Mouse (Mus musculus): ENCODE data around the gene Mybpc2. TPM values are rescaled to one million over a fixed set of nuclear protein-coding genes. Genes with fewer than 3 reads are reported as not detected.

Mybpc2 gene
- polyA plus RNA-seq, 1 experiment: 0.04 TPM

DNA sequence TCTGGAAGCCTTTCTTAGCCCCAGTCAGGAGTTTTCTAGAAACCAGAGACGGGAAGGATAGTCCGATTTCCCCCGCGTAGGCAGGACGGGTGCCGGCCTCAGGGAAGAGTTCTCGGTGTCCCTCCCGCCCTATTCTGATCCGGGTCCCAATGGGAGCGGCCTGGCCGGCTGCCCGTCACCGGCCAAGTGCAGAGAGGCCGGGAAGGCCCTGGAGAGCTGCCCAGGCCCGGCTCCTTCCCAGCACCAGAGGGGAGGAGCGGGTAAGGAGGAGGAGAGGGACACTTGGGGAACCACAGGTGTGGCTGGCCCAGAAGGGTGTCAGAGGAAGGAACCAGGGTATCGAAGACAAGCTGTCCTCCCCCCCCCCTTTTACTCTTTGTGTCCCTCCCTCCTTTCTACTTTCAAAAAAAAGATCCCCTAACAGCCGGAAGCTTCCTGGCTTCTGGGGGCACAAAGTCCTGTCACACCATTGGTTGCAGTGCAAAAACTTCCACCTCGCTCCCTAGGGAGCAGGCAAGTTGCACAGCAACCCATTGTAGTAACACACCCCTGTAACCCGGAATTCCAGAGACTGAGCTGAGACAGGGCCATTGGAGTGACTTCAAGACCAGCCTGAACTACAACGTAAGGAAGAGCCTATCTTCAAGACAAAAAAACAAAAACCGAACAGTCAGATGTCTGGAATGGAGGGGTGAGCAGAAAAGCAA is 823 bp upstream of the Mybpc2 start:
- no peak overlapping the region for H3K27ac ChIP-seq (ENCODE audit: control insufficient read depth, insufficient read depth, low read depth, low read length)
- H3K36me3 ChIP-seq (ENCODE audit: control insufficient read depth, insufficient read depth, low read length): no peaks in the 10 kb centered on the region
- H3K4me3 ChIP-seq (ENCODE audit: control insufficient read depth, low read depth, low read length): no peak overlapping the region
- peaks cover 20% of the 10 kb centered on the region for H3K4me1 ChIP-seq (ENCODE audit: control insufficient read depth, insufficient read depth, low read length)
- H3K27me3 ChIP-seq (ENCODE audit: control insufficient read depth, insufficient read depth, low read length): no peaks in the 10 kb centered on the region
- TF ChIP-seq POLR2A (IDR thresholded peaks at IDR 0.05; ENCODE audit: control insufficient read depth, low read depth, low read length): no peak
- no peak for TF ChIP-seq CTCF (IDR thresholded peaks at IDR 0.05; ENCODE audit: control insufficient read depth, insufficient read depth, insufficient replicate concordance, low read depth, low read length)

DNA sequence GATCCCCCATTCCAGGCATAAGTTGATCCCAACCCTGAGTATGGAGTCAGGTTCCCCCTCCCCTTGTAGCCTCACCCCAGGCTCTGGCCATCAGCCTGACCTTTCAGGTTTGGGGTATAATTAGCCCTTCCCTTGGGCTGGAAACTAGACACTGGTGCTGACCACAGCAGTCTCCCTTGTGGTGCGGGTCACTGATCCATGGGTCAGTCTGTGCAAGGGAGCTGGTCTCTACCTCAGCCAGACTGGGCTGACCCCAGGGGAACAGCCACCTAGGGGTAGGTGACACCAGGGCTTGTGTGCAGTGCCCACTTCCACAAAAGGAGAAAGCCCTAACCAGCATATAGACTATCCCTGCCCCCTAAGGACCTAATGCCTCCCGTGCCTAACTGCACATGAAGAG is 1.4 kb downstream of the Mybpc2 start:
- Histone ChIP-seq H3K36me3 (ENCODE audit: control insufficient read depth, insufficient read depth, low read length) (no peaks in the 10 kb centered on the region), H3K4me1 (ENCODE audit: control insufficient read depth, insufficient read depth, low read length) (peaks cover 20% of the 10 kb centered on the region), H3K4me3 (ENCODE audit: control insufficient read depth, low read depth, low read length) (no peak overlapping the region), H3K27me3 (ENCODE audit: control insufficient read depth, insufficient read depth, low read length) (no peaks in the 10 kb centered on the region), H3K27ac (ENCODE audit: control insufficient read depth, insufficient read depth, low read depth, low read length) (no peak overlapping the region)
- TF ChIP-seq CTCF (IDR thresholded peaks at IDR 0.05; ENCODE audit: control insufficient read depth, insufficient read depth, insufficient replicate concordance, low read depth, low read length): no peak
- no peak for TF ChIP-seq POLR2A (IDR thresholded peaks at IDR 0.05; ENCODE audit: control insufficient read depth, low read depth, low read length)

DNA sequence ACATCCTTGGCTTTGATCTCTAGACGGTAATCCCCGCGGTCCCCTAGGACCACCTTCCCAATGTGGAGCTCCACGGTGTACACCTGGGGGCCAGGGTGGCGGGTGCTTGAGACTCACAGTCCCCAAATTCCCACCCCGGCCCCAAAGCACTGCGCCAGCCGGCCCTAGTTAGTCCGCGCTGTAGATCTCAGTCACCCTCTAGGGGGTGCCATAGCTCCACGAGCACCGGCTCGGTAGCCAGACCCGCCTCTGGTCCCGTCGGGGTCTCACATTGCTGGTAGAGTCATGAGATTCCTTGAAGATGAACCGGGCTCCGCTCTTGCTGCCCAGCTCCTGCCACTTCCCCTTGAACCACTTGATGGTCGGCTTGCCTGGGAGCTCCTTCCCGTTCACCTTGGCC is 2.7 kb downstream of the Mybpc2 start:
- Histone ChIP-seq H3K4me3 (ENCODE audit: control insufficient read depth, low read depth, low read length) (no peak overlapping the region), H3K27me3 (ENCODE audit: control insufficient read depth, insufficient read depth, low read length) (no peaks in the 10 kb centered on the region), H3K4me1 (ENCODE audit: control insufficient read depth, insufficient read depth, low read length) (peaks cover 9% of the 10 kb centered on the region), H3K36me3 (ENCODE audit: control insufficient read depth, insufficient read depth, low read length) (no peaks in the 10 kb centered on the region), H3K27ac (ENCODE audit: control insufficient read depth, insufficient read depth, low read depth, low read length) (no peak overlapping the region)
- TF ChIP-seq CTCF (IDR thresholded peaks at IDR 0.05; ENCODE audit: control insufficient read depth, insufficient read depth, insufficient replicate concordance, low read depth, low read length): peak; percentile 49; the same call in 1 of the 2 replicates
- no peak for TF ChIP-seq POLR2A (IDR thresholded peaks at IDR 0.05; ENCODE audit: control insufficient read depth, low read depth, low read length)

DNA sequence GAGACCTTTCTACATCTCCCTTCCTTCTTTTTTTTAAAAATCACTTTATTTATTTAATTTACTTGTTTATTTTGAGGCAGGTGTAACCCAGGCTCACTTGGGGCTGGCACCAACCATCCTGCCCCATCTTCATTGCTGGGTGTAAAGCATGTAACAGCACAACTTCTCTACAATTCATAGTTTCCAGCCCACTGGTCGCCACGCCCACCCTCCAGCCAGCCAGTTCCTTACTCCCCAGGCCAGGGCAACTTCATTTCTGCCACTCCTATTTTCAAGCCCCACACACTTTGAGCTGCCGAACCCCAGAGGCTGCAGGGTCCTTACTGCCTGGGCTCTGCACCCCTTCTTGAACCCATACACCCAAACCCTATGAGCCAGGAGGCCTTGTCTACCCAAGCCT is 3.5 kb downstream of the Mybpc2 start:
- H3K4me1 ChIP-seq (ENCODE audit: control insufficient read depth, insufficient read depth, low read length): peaks cover 9% of the 10 kb centered on the region
- TF ChIP-seq CTCF (IDR thresholded peaks at IDR 0.05; ENCODE audit: control insufficient read depth, insufficient read depth, insufficient replicate concordance, low read depth, low read length) (no peak), POLR2A (IDR thresholded peaks at IDR 0.05; ENCODE audit: control insufficient read depth, low read depth, low read length) (no peak)
- H3K4me3 ChIP-seq (ENCODE audit: control insufficient read depth, low read depth, low read length): no peak overlapping the region
- H3K27ac ChIP-seq (ENCODE audit: control insufficient read depth, insufficient read depth, low read depth, low read length): no peak overlapping the region
- H3K27me3 ChIP-seq (ENCODE audit: control insufficient read depth, insufficient read depth, low read length): no peaks in the 10 kb centered on the region
- H3K36me3 ChIP-seq (ENCODE audit: control insufficient read depth, insufficient read depth, low read length): no peaks in the 10 kb centered on the region

DNA sequence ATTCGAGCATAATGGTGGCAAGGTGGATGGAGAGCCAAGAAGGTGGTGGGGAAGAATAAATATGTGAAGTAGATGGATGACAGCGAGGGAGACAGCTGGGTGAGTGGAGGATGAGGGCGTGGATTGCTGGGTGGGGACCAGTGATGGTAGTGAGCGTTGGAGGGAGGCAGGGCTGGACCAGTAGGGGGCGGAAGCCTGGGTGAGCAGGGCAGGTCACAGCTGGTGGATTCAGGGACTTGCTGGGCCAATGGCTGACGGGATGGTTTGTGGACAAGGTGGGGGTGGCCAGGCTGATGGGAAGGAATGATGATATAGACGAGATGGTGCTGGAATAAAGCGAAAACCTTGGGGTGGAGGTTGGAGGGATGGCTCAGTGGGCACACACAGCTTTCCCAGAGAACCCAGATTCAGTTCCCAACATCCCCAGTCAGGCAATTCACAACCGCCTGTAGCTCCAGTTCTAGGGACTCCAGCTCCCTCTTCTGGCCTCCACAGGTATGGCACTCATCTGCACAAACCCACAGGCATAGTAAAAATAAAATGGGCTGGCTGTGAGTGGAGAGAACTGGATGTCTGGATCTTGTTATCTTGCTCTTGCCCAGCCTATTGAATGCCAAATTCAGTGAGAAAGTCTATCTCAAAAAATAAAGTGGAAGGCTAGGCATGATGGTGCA is 5.1 kb downstream of the Mybpc2 start:
- Histone ChIP-seq H3K36me3 (ENCODE audit: control insufficient read depth, insufficient read depth, low read length) (no peaks in the 10 kb centered on the region), H3K4me1 (ENCODE audit: control insufficient read depth, insufficient read depth, low read length) (peaks cover 5% of the 10 kb centered on the region; the same call in 1 of the 2 replicates), H3K27ac (ENCODE audit: control insufficient read depth, insufficient read depth, low read depth, low read length) (no peak overlapping the region), H3K27me3 (ENCODE audit: control insufficient read depth, insufficient read depth, low read length) (no peaks in the 10 kb centered on the region), H3K4me3 (ENCODE audit: control insufficient read depth, low read depth, low read length) (no peak overlapping the region)
- TF ChIP-seq CTCF (IDR thresholded peaks at IDR 0.05; ENCODE audit: control insufficient read depth, insufficient read depth, insufficient replicate concordance, low read depth, low read length) (peak; percentile 59; the same call in 1 of the 2 replicates), POLR2A (IDR thresholded peaks at IDR 0.05; ENCODE audit: control insufficient read depth, low read depth, low read length) (no peak)

DNA sequence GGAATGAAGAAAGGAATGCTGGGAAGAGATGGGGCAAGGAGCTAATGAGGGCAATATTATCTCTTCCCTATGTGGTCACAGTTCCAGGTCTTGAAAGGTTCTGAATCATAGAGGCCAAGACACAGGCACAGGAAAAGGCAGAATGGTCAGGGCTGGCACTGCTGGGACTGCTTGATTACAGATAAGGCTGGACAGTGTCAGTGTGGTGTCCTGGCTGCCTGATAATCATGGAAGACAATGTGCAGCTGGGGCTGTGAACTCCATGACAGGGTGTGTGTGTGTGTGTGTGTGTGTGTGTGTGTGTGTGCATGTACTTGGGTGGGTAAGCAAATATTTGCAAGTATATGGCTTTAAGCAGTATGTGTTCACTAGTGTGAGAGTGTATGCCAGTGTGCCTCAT is 17.0 kb downstream of the Mybpc2 start:
- Histone ChIP-seq H3K27me3 (ENCODE audit: control insufficient read depth, insufficient read depth, low read length) (no peaks in the 10 kb centered on the region), H3K4me1 (ENCODE audit: control insufficient read depth, insufficient read depth, low read length) (no peaks in the 10 kb centered on the region), H3K36me3 (ENCODE audit: control insufficient read depth, insufficient read depth, low read length) (no peaks in the 10 kb centered on the region), H3K4me3 (ENCODE audit: control insufficient read depth, low read depth, low read length) (no peak overlapping the region), H3K27ac (ENCODE audit: control insufficient read depth, insufficient read depth, low read depth, low read length) (no peak overlapping the region)
- TF ChIP-seq POLR2A (IDR thresholded peaks at IDR 0.05; ENCODE audit: control insufficient read depth, low read depth, low read length) (no peak), CTCF (IDR thresholded peaks at IDR 0.05; ENCODE audit: control insufficient read depth, insufficient read depth, insufficient replicate concordance, low read depth, low read length) (no peak)

DNA sequence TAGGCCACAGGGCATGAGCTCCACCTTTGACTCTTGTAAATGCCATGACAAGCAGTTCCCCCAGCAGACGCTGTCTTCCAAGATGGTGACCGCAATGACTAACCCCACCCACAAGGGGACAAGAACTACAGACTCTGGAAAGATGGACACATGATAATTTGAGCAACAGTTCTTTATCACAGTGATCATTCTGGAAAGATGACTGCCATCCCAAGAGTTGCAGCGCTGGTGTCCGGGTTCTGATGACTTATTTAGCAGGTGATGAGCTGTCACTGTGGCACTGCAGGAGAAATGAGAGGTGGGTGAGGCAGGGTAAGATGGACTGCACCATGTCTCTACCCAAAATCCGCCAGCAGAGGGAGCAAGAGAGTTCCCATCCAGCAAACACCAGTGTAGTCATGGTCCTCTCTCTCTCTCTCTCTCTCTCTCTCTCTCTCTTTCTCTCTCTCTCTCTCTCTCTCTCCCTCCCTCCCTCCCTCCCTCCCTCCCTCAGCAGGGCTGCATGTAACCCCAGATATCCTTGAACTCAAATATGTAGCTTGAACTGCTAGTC is 22.8 kb downstream of the Mybpc2 start:
- Histone ChIP-seq H3K4me3 (ENCODE audit: control insufficient read depth, low read depth, low read length) (no peak overlapping the region), H3K27ac (ENCODE audit: control insufficient read depth, insufficient read depth, low read depth, low read length) (no peak overlapping the region), H3K4me1 (ENCODE audit: control insufficient read depth, insufficient read depth, low read length) (peaks cover 13% of the 10 kb centered on the region), H3K27me3 (ENCODE audit: control insufficient read depth, insufficient read depth, low read length) (no peaks in the 10 kb centered on the region), H3K36me3 (ENCODE audit: control insufficient read depth, insufficient read depth, low read length) (no peaks in the 10 kb centered on the region)
- no peak for TF ChIP-seq POLR2A (IDR thresholded peaks at IDR 0.05; ENCODE audit: control insufficient read depth, low read depth, low read length)
- TF ChIP-seq CTCF (IDR thresholded peaks at IDR 0.05; ENCODE audit: control insufficient read depth, insufficient read depth, insufficient replicate concordance, low read depth, low read length): peak; percentile 59; the same call in 1 of the 2 replicates

Measured in testis, adult 2 months (tissue).